Mouse (Mus musculus) forebrain, embryonic 11.5 days (tissue): ENCODE measurements around the gene Dach1. TPM values are rescaled to one million over a fixed set of nuclear protein-coding genes. Genes with fewer than 3 reads are reported as not detected.
A peak's percentile ranks its signal among the peaks of the same experiment; 100 is the strongest.

Source experiments
- ATAC-seq: fragments of 200-750 bp; cut with Nextera tagmentation; replicated peaks from 2 replicates; pipeline ENCODE4 v1.8.0; 2017; ENCODE audit warnings: moderate TSS enrichment; ENCODE audit not compliant: low FRiP score
- DNase-seq: peaks from one replicate; pipeline ENCODE4 v3.0.0-alpha.2; 2017; ENCODE audit warnings: low spot score
- H3K27ac ChIP-seq: fragments of 300-500 bp; sonication (generic); 2 replicates; pipeline ENCODE4 v1.5.1; 2014; ENCODE audit warnings: low read depth, low read length
- H3K27me3 ChIP-seq: fragments of 300-500 bp; sonication (generic); 2 replicates; pipeline ENCODE4 v1.6.1; 2014; ENCODE audit warnings: mild to moderate bottlenecking, low read length, mixed read lengths; ENCODE audit not compliant: control insufficient read depth, insufficient read depth
- H3K36me3 ChIP-seq: fragments of 300-500 bp; sonication (generic); 2 replicates; pipeline ENCODE4 v1.6.1; 2014; ENCODE audit warnings: mild to moderate bottlenecking, low read length, moderate library complexity, mixed read lengths; ENCODE audit not compliant: control insufficient read depth, insufficient read depth
- H3K4me1 ChIP-seq: fragments of 300-500 bp; sonication (generic); replicated peaks from 2 replicates; pipeline ENCODE4 v1.6.1; 2014; ENCODE audit warnings: low read length, mixed read lengths; ENCODE audit not compliant: control insufficient read depth, insufficient read depth
- H3K4me2 ChIP-seq: fragments of 300-500 bp; sonication (generic); 2 replicates; pipeline ENCODE4 v1.6.1; 2014; ENCODE audit warnings: low read depth, mild to moderate bottlenecking, low read length, moderate library complexity, mixed read lengths; ENCODE audit not compliant: severe bottlenecking
- H3K4me3 ChIP-seq: fragments of 300-500 bp; sonication (generic); 2 replicates; pipeline ENCODE4 v1.5.1; 2014; ENCODE audit warnings: low read depth, low read length
- H3K9ac ChIP-seq: fragments of 300-500 bp; sonication (generic); 2 replicates; pipeline ENCODE4 v1.6.1; 2014; ENCODE audit warnings: low read length
- H3K9me3 ChIP-seq: fragments of 300-500 bp; sonication (generic); 2 replicates; pipeline ENCODE4 v1.6.1; 2016; ENCODE audit warnings: low read length, mixed read lengths; ENCODE audit not compliant: control insufficient read depth
- WGBS: fragments of 180-500 bp; shearing (Covaris S2); extraction: QIAGEN DNeasy Blood & Tissue Kit; methylation state at CpG from one replicate; pipeline ENCODE4 v1.1.7; 2014; 5-methylcytosine and 5-hydroxymethylcytosine counted together
- polyA plus RNA-seq: library from polyadenylated mRNA; unstranded; fragments of >200 nt; fragmentation: Nextera tagmentation; extraction: Ambion mirVana; gene quantifications from 2 replicates; pipeline ENCODE4 v1.2.1, GENCODE M21; 2014

Dach1 gene
- polyA plus RNA-seq, 1 experiment from 2014 or later: 25.3 TPM

DNA sequence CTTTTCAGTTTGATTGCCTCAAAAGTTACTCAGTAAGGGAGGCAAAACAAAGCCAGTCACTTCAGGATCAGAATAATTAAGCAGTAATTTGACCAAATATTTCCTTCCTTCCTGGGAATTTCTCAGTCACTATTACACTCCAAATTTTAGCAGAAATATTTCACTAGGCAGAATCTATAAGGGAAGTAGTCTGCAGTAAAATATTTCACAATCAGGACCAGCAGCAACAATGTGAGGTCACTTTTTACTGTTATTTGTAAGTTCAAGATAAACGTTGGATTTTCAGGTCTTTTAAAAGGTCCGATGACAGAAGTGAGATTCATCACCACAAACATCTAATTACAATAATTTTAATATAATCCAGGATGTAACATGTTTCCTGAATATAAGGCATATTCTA lies 82.2 kb downstream of the Dach1 start:
- no peak overlapping the region for H3K27ac ChIP-seq
- H3K36me3 ChIP-seq: no peaks in the 10 kb centered on the region
- ATAC-seq (no peak), DNase-seq (no peak)
- no peak overlapping the region for H3K9ac ChIP-seq
- H3K4me3 ChIP-seq: no peak overlapping the region
- H3K9me3 ChIP-seq: no peaks in the 10 kb centered on the region
- WGBS: 76% methylated on average over 2 of the region's 2 CpGs
- H3K4me1 ChIP-seq: no peaks in the 10 kb centered on the region
- no peak overlapping the region for H3K4me2 ChIP-seq
- H3K27me3 ChIP-seq: no peaks in the 10 kb centered on the region

DNA sequence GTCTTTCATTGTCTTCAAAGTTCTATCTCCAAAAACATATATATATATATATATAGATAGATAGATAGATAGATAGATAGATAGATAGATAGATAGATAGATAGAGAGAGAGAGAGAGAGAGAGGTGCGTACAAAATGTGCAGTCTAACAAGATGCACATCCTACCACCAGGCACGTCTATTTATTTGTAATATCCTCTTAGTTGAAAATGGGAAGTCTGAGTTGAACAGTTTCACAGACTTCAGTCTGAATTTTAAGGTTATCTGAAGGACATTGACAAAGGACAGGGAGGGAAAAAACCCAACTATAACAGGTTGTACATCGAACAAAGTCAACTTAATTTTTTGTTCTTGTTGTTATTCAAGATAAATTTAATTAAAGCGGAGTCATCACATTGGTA lies 82.8 kb downstream of the Dach1 start:
- H3K27ac ChIP-seq: no peak overlapping the region
- WGBS: 89% methylated on average over 4 of the region's 4 CpGs
- DNase-seq (no peak), ATAC-seq (no peak)
- H3K9me3 ChIP-seq: no peaks in the 10 kb centered on the region
- H3K4me2 ChIP-seq: no peak overlapping the region
- no peaks in the 10 kb centered on the region for H3K4me1 ChIP-seq
- H3K4me3 ChIP-seq: no peak overlapping the region
- no peaks in the 10 kb centered on the region for H3K36me3 ChIP-seq
- H3K9ac ChIP-seq: no peak overlapping the region
- H3K27me3 ChIP-seq: no peaks in the 10 kb centered on the region

DNA sequence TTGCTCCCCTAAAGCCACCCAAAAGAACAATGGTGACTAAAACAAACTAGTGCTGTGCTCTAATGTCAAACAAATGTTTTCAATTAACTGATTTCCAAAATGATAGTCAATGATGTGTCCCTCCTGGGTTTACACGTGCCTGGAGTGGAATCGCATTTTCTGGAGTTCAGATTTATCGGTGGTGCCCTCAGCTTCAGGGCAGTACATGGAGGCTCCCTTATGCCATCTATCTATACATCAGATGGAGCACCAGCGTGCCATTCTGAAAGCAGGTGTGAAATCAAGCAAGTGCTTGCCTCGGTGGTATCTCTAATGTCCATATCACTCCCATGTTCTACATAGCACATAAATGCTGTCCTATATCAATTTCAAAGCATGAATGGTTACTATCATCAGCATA lies 84.4 kb downstream of the Dach1 start:
- Histone ChIP-seq H3K36me3 (no peaks in the 10 kb centered on the region), H3K9me3 (no peaks in the 10 kb centered on the region), H3K4me2 (no peak overlapping the region), H3K9ac (no peak overlapping the region), H3K27ac (no peak overlapping the region), H3K27me3 (no peaks in the 10 kb centered on the region), H3K4me3 (no peak overlapping the region), H3K4me1 (no peaks in the 10 kb centered on the region)
- no peak for ATAC-seq
- WGBS: 74% methylated on average over 5 of the region's 5 CpGs
- DNase-seq: no peak

DNA sequence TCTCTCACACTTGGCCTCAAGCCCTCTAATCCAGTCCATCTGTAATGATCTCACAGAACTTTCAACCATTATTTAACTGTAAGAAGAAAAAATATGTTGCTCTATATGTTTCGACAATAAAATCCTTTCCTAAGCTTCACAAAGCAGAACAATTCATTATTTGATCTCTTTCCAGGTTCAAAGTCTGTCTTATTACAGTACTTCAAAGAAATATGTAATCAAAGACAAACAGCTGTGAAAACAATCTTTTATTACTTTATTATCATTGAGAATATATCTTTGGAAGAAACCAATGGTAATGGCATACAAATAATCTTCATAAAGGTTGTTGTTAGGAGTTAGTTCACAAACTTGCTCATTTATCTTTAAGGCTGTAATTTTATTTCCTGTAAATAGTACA lies 84.8 kb downstream of the Dach1 start:
- WGBS: 73% methylated on average over 1 of the region's 1 CpGs
- ATAC-seq: no peak

DNA sequence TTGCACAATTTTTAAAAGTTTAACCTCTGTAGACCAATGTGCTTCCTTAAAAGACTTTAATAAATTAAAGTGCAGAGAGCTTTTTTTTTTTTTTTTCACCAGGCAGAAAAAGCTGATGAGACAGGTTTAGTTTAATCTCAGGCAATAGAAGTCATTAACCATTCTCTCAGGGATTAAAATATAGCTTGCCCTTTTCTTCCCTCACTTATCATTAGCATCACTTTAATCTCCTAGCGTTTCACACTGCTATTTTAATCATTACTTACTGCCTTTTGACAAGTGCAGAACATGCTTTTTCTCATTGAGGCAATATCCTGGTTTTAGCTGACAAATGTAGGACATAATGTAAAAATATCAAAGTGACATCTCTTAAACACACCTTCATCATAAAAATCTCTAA lies 86.1 kb downstream of the Dach1 start:
- 9% methylated on average over 1 of the region's 1 CpGs for WGBS
- H3K4me2 ChIP-seq: no peak overlapping the region

More for the DNA sequence above, 84.8 kb downstream of the Dach1 start:
- H3K27ac ChIP-seq: no peak overlapping the region
- H3K4me2 ChIP-seq: no peak overlapping the region
- no peaks in the 10 kb centered on the region for H3K27me3 ChIP-seq
- no peak overlapping the region for H3K9ac ChIP-seq
- H3K9me3 ChIP-seq: no peaks in the 10 kb centered on the region
- no peak for DNase-seq
- no peak overlapping the region for H3K4me3 ChIP-seq
- H3K4me1 ChIP-seq: no peaks in the 10 kb centered on the region
- H3K36me3 ChIP-seq: no peaks in the 10 kb centered on the region

DNA sequence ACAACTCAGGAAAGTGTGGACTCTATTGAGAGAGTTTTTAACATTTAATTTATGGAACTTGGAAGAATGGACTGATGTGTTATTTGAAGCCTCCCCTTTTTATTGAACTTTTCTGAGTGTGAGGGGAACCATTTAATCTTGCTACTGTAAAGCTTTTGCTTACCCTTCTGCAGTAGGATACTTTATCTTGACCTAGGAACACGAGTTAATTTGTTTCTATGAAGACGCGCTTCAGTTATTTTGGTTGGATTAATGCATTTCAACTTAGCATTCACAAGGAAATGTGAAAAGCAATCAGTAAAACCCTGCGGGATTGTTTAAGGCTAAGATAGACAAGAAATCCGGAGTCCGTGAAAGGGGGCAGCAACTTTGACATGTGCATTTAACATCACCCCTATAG lies 89.6 kb downstream of the Dach1 start:
- Histone ChIP-seq H3K27ac (no peak overlapping the region), H3K4me1 (no peaks in the 10 kb centered on the region), H3K4me2 (no peak overlapping the region), H3K9me3 (no peaks in the 10 kb centered on the region), H3K27me3 (no peaks in the 10 kb centered on the region; the same call in 1 of the 2 replicates), H3K9ac (no peak overlapping the region), H3K4me3 (no peak overlapping the region), H3K36me3 (no peaks in the 10 kb centered on the region)
- DNase-seq (no peak), ATAC-seq (no peak)
- WGBS: 47% methylated on average over 6 of the region's 6 CpGs

More for the DNA sequence above, 86.1 kb downstream of the Dach1 start:
- Histone ChIP-seq H3K9me3 (no peaks in the 10 kb centered on the region), H3K36me3 (no peaks in the 10 kb centered on the region), H3K27ac (no peak overlapping the region), H3K27me3 (no peaks in the 10 kb centered on the region), H3K9ac (no peak overlapping the region), H3K4me3 (no peak overlapping the region), H3K4me1 (no peaks in the 10 kb centered on the region)
- no peak for DNase-seq
- no peak for ATAC-seq

DNA sequence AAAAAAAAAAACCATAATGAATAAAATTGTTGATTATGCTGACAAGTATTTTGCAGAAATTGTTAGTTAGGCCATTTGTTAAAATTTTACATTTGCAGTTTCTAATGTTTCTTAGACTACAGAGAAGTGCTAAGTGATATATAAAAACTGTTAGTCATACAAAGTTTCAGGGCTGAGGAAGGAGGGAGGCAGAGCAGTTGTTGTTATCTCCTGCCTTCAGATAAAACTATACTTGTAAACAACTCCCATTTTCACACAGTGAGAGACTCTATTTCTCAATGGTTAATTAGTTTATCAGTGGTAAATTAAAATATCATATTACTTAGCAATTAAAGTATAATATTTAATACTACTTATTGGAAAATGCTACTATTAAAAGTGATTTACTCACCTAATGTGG lies 91.6 kb downstream of the Dach1 start:
- peaks cover 2% of the 10 kb centered on the region; the same call in 1 of the 2 replicates for H3K4me1 ChIP-seq

DNA sequence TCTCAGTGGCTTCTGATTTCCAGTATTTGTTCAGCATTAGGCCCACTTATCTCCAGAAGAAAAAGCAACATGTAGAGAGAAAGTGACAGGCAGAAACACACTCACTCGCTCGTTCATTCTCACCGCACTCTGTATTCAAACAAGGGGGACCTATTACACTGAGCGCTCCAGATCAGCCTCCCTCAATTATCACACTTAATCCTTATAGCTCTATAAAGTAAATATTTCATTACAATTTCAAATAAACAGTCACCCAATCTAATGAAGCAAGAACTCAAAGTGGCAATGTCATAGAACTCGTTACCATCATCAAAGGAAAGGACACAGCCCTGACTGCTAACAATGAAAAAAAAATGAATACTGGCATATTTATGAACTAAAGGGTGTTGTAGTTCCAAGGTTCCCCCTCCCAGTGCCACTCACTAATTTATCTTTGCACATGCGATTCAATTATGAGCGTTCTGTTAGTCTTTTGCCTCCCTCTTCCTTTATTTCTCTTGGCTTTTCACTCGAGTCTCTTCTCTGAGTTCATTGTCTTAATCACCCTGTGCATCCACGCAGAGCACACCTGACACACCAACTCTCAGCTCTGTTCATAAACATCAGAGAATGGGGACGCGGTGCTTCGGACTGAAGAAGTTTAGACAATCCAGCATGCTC lies 96.0 kb downstream of the Dach1 start:
- H3K36me3 ChIP-seq: no peaks in the 10 kb centered on the region
- peak overlapping the region; percentile 31; the same call in 1 of the 2 replicates for H3K4me2 ChIP-seq
- no peaks in the 10 kb centered on the region; the same call in 1 of the 2 replicates for H3K27me3 ChIP-seq
- ATAC-seq (peak; percentile 82), DNase-seq (no peak)
- WGBS: 27% methylated on average over 12 of the region's 12 CpGs
- no peak overlapping the region for H3K4me3 ChIP-seq
- H3K27ac ChIP-seq: peak overlapping the region; percentile 68; the same call in 1 of the 2 replicates
- peaks cover 14% of the 10 kb centered on the region for H3K4me1 ChIP-seq
- H3K9ac ChIP-seq: no peak overlapping the region
- no peaks in the 10 kb centered on the region for H3K9me3 ChIP-seq

More for the DNA sequence above, 91.6 kb downstream of the Dach1 start:
- Histone ChIP-seq H3K36me3 (no peaks in the 10 kb centered on the region), H3K9ac (no peak overlapping the region), H3K4me3 (no peak overlapping the region), H3K27ac (no peak overlapping the region), H3K27me3 (no peaks in the 10 kb centered on the region; the same call in 1 of the 2 replicates), H3K9me3 (no peaks in the 10 kb centered on the region), H3K4me2 (no peak overlapping the region)
- ATAC-seq (no peak), DNase-seq (no peak)
